18 mouse cellular contexts compared by ENCODE assay signal in the genomic region with DNA sequence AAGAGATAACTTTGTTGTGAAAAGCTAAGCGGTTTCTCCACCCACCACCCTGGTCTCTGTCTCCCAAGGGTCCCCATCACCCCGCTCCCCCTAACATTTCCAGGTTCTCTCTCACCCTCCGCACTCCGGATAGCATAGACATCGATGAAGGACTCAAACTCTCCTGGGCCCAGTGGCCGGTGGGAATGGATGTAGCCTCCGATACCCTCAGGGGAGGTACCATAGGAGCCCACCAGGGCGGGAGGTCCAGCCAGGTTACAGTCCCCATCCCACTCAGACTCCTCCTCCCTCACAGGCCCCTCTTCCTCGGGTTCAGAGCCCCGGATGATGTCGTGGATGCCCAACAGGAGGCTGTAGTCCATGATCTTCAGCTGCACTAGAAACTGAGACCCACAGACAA. TPM values are rescaled to one million over a fixed set of nuclear protein-coding genes. Genes with fewer than 3 reads are reported as not detected.
DNase-seq lines count a peak whose midpoint lies in the region; ATAC-seq and TF ChIP-seq lines count a peak whose summit lies in the region.
"Had no signal": no experiment of that assay in that cellular context is flagged by ENCODE, and none has a peak within 500 bp of the region (broad histone marks: within the 10 kb centered on the region; RNA-seq: fewer than 3 reads in every experiment).

No protein-coding gene starts in this region.

- no peak overlapping the region for H3K4me3 ChIP-seq in heart, embryonic 12.5 days
- H3K4me3 ChIP-seq in layer of hippocampus, adult 2 months = no peak overlapping the region
- no peak overlapping the region for H3K4me3 ChIP-seq in liver, embryonic 15.5 days (replicated peaks)
- no peak overlapping the region for H3K4me3 ChIP-seq in embryonic facial prominence, embryonic 13.5 days
- H3K4me3 ChIP-seq: embryonic facial prominence, embryonic 12.5 days; forebrain, embryonic 12.5 days; heart, embryonic 10.5 days; heart, embryonic 15.5 days; hindbrain, embryonic 10.5 days had no signal

- no peak for ATAC-seq in heart, embryonic 12.5 days (ENCODE audit: insufficient number of reproducible peaks, low FRiP score)
- no peak for ATAC-seq in liver, embryonic 15.5 days (ENCODE audit: insufficient read depth)
- ATAC-seq in embryonic facial prominence, embryonic 13.5 days (ENCODE audit: insufficient number of reproducible peaks, insufficient read depth, low FRiP score, low TSS enrichment, low read depth) = no peak
- ATAC-seq: forebrain, embryonic 16.5 days had no signal

- TF ChIP-seq CTCF in layer of hippocampus, adult 2 months (conservative IDR thresholded peaks at IDR 0.05) = no peak

- no peak overlapping the region for H3K4me2 ChIP-seq in heart, embryonic 12.5 days
- no peak overlapping the region for H3K4me2 ChIP-seq in liver, embryonic 15.5 days
- H3K4me2 ChIP-seq in embryonic facial prominence, embryonic 13.5 days = no peak overlapping the region
- H3K4me2 ChIP-seq: embryonic facial prominence, embryonic 12.5 days; forebrain, embryonic 12.5 days; heart, embryonic 15.5 days had no signal

- H3K27me3 ChIP-seq in heart, embryonic 12.5 days (replicated peaks) = no peaks in the 10 kb centered on the region
- H3K27me3 ChIP-seq in liver, embryonic 15.5 days = no peaks in the 10 kb centered on the region
- H3K27me3 ChIP-seq in embryonic facial prominence, embryonic 13.5 days = no peaks in the 10 kb centered on the region
- H3K27me3 ChIP-seq: embryonic facial prominence, embryonic 12.5 days; forebrain, embryonic 12.5 days; heart, embryonic 15.5 days had no signal

- no peaks in the 10 kb centered on the region for H3K9me3 ChIP-seq in heart, embryonic 12.5 days (replicated peaks)
- no peaks in the 10 kb centered on the region for H3K9me3 ChIP-seq in liver, embryonic 15.5 days (replicated peaks)
- no peaks in the 10 kb centered on the region for H3K9me3 ChIP-seq in embryonic facial prominence, embryonic 13.5 days
- H3K9me3 ChIP-seq: embryonic facial prominence, embryonic 12.5 days; forebrain, embryonic 12.5 days; heart, embryonic 10.5 days; heart, embryonic 15.5 days; hindbrain, embryonic 10.5 days had no signal

- no peak for DNase-seq in heart, adult 9 months (ENCODE audit: low spot score in 2 of 2)
- no peak for DNase-seq in layer of hippocampus, adult 2 months (ENCODE audit: low spot score in 2 of 2)
- no peak for DNase-seq in layer of hippocampus, adult 8-10 months (ENCODE audit: low spot score in 2 of 2)
- no peak for DNase-seq in liver
- DNase-seq in neural tube, embryonic 10.5 days (ENCODE audit: extremely low spot score, low spot score) = no peak
- DNase-seq: adrenal gland, adult 8-10 months; adrenal gland, postnatal 36 days; cerebellum, adult 2 months; gastrocnemius, postnatal 10 days had no signal

- no peak overlapping the region for H3K27ac ChIP-seq in heart, embryonic 12.5 days (ENCODE audit: poor library complexity, severe bottlenecking)
- H3K27ac ChIP-seq in layer of hippocampus, adult 2 months = peak overlapping the region; percentile 92; the same call in 1 of the 2 replicates
- peak overlapping the region; percentile 48 for H3K27ac ChIP-seq in liver, embryonic 15.5 days (replicated peaks)
- H3K27ac ChIP-seq in embryonic facial prominence, embryonic 13.5 days = no peak overlapping the region
- H3K27ac ChIP-seq: embryonic facial prominence, embryonic 12.5 days; forebrain, embryonic 12.5 days; heart, embryonic 10.5 days; heart, embryonic 15.5 days; hindbrain, embryonic 10.5 days had no signal

- 0 out of 2 replicates have a peak overlapping the region, but pooled peaks have one; percentile 13 for H3K9ac ChIP-seq in heart, embryonic 12.5 days
- no peak overlapping the region for H3K9ac ChIP-seq in liver, embryonic 15.5 days
- peak overlapping the region; percentile 21; the same call in 1 of the 2 replicates for H3K9ac ChIP-seq in embryonic facial prominence, embryonic 13.5 days
- H3K9ac ChIP-seq: forebrain, embryonic 12.5 days; heart, embryonic 15.5 days had no signal

- WGBS in heart, embryonic 12.5 days = 84% methylated on average over 11 of the region's 11 CpGs
- 89% methylated on average over 11 of the region's 11 CpGs for WGBS in liver, embryonic 15.5 days (ENCODE audit: insufficient replicate concordance)
- WGBS in embryonic facial prominence, embryonic 13.5 days = 84% methylated on average over 11 of the region's 11 CpGs

- H3K36me3 ChIP-seq in heart, embryonic 12.5 days = peaks cover 52% of the 10 kb centered on the region
- peaks cover 66% of the 10 kb centered on the region for H3K36me3 ChIP-seq in liver, embryonic 15.5 days (replicated peaks)
- peaks cover 66% of the 10 kb centered on the region for H3K36me3 ChIP-seq in embryonic facial prominence, embryonic 13.5 days

- peaks cover 17% of the 10 kb centered on the region for H3K4me1 ChIP-seq in heart, embryonic 12.5 days (replicated peaks)
- H3K4me1 ChIP-seq in liver, embryonic 15.5 days (replicated peaks) = peaks cover 68% of the 10 kb centered on the region
- H3K4me1 ChIP-seq in embryonic facial prominence, embryonic 13.5 days = peaks cover 18% of the 10 kb centered on the region

RNA-seq across cellular contexts. Expression of a gene that starts 3.9 kb away (rescaled TPM):
- 74.3 and 75.1 TPM in 2 replicates for polyA plus RNA-seq in heart, embryonic 12.5 days (2016; fragmentation: Nextera tagmentation; extraction: Ambion mirVana)
- 100 to 1,000 TPM; 227 to 255 TPM for total RNA-seq in layer of hippocampus, adult 2 months (2021)
- 100 to 1,000 TPM; 214 to 267 (median 229) TPM for total RNA-seq in layer of hippocampus, adult 8-10 months (2022)
- polyA plus RNA-seq in liver, embryonic 15.5 days (2015; fragmentation: Nextera tagmentation; extraction: Ambion mirVana) = 16.7 and 16.9 TPM in 2 replicates
- polyA plus RNA-seq in embryonic facial prominence, embryonic 13.5 days (2015; fragmentation: Nextera tagmentation; extraction: Ambion mirVana) = 161 and 165 TPM in 2 replicates

RNA-seq across cellular contexts. Expression of a gene that starts 9.6 kb away (rescaled TPM):
- polyA plus RNA-seq in heart, embryonic 12.5 days (2016; fragmentation: Nextera tagmentation; extraction: Ambion mirVana) = 21.3 and 23.1 TPM in 2 replicates
- 100 to 1,000 TPM; 395 to 408 TPM for total RNA-seq in layer of hippocampus, adult 2 months (2021)
- total RNA-seq in layer of hippocampus, adult 8-10 months (2022) = 100 to 1,000 TPM; 310 to 386 (median 350) TPM
- polyA plus RNA-seq in liver, embryonic 15.5 days (2015; fragmentation: Nextera tagmentation; extraction: Ambion mirVana) = 5.4 and 5.8 TPM in 2 replicates
- polyA plus RNA-seq in embryonic facial prominence, embryonic 13.5 days (2015; fragmentation: Nextera tagmentation; extraction: Ambion mirVana) = 117 and 130 TPM in 2 replicates

RNA-seq across cellular contexts. Expression of a gene that starts 11.9 kb away (rescaled TPM):
- 29.7 and 31.5 TPM in 2 replicates for polyA plus RNA-seq in heart, embryonic 12.5 days (2016; fragmentation: Nextera tagmentation; extraction: Ambion mirVana)
- 10 to 100 TPM; 98.0 to 98.6 TPM for total RNA-seq in layer of hippocampus, adult 2 months (2021)
- 100 to 1,000 TPM in 1 of 4 experiments, 10 to 100 TPM in 3; 95.0 to 107 (median 98.9) TPM for total RNA-seq in layer of hippocampus, adult 8-10 months (2022)
- 41.9 and 45.1 TPM in 2 replicates for polyA plus RNA-seq in liver, embryonic 15.5 days (2015; fragmentation: Nextera tagmentation; extraction: Ambion mirVana)
- 28.1 and 30.8 TPM in 2 replicates for polyA plus RNA-seq in embryonic facial prominence, embryonic 13.5 days (2015; fragmentation: Nextera tagmentation; extraction: Ambion mirVana)

RNA-seq across cellular contexts. Expression of a gene that starts 19.0 kb away (rescaled TPM):
- 20.2 and 21.0 TPM in 2 replicates for polyA plus RNA-seq in heart, embryonic 12.5 days (2016; fragmentation: Nextera tagmentation; extraction: Ambion mirVana)
- total RNA-seq in layer of hippocampus, adult 2 months (2021) = 10 to 100 TPM; 21.9 to 25.4 TPM
- total RNA-seq in layer of hippocampus, adult 8-10 months (2022) = 10 to 100 TPM; 12.2 to 17.5 (median 14.4) TPM
- 2.1 and 3.2 TPM in 2 replicates for polyA plus RNA-seq in liver, embryonic 15.5 days (2015; fragmentation: Nextera tagmentation; extraction: Ambion mirVana)
- 1.3 and 2.0 TPM in 2 replicates for polyA plus RNA-seq in embryonic facial prominence, embryonic 13.5 days (2015; fragmentation: Nextera tagmentation; extraction: Ambion mirVana)

RNA-seq across cellular contexts. Expression of a gene that starts 34.4 kb away (rescaled TPM):
- 1.9 and 2.4 TPM in 2 replicates for polyA plus RNA-seq in heart, embryonic 12.5 days (2016; fragmentation: Nextera tagmentation; extraction: Ambion mirVana)
- 100 to 1,000 TPM; 116 to 123 TPM for total RNA-seq in layer of hippocampus, adult 2 months (2021)
- total RNA-seq in layer of hippocampus, adult 8-10 months (2022) = 100 to 1,000 TPM; 113 to 123 (median 113) TPM
- 19.3 and 21.0 TPM in 2 replicates for polyA plus RNA-seq in liver, embryonic 15.5 days (2015; fragmentation: Nextera tagmentation; extraction: Ambion mirVana)
- 8.9 and 9.0 TPM in 2 replicates for polyA plus RNA-seq in embryonic facial prominence, embryonic 13.5 days (2015; fragmentation: Nextera tagmentation; extraction: Ambion mirVana)

Comparison
In these comparisons a context has a peak if more than half of its experiments do, and no peak if none do; other contexts are left out.
1. H3K27ac ChIP-seq: peak in layer of hippocampus, adult 2 months (single experiment) and liver, embryonic 15.5 days (single experiment); none in heart, embryonic 12.5 days (single experiment) and embryonic facial prominence, embryonic 13.5 days (single experiment).